Mouse (Mus musculus) central nervous system, embryonic 18 days (tissue): ENCODE results near the gene Zfp629. TPM values are rescaled to one million over a fixed set of nuclear protein-coding genes. Genes with fewer than 3 reads are reported as not detected.

Source experiments
- polyA plus RNA-seq: library from polyadenylated mRNA; depleted of rRNA; stranded (reverse); fragments of >200 nt; gene quantifications from 2 replicates; pipeline ENCODE4 v1.2.3, GENCODE M21; 2012; rRNA removed

The Zfp629 gene
- 28.9 and 29.8 TPM in 2 replicates for polyA plus RNA-seq

DNA sequence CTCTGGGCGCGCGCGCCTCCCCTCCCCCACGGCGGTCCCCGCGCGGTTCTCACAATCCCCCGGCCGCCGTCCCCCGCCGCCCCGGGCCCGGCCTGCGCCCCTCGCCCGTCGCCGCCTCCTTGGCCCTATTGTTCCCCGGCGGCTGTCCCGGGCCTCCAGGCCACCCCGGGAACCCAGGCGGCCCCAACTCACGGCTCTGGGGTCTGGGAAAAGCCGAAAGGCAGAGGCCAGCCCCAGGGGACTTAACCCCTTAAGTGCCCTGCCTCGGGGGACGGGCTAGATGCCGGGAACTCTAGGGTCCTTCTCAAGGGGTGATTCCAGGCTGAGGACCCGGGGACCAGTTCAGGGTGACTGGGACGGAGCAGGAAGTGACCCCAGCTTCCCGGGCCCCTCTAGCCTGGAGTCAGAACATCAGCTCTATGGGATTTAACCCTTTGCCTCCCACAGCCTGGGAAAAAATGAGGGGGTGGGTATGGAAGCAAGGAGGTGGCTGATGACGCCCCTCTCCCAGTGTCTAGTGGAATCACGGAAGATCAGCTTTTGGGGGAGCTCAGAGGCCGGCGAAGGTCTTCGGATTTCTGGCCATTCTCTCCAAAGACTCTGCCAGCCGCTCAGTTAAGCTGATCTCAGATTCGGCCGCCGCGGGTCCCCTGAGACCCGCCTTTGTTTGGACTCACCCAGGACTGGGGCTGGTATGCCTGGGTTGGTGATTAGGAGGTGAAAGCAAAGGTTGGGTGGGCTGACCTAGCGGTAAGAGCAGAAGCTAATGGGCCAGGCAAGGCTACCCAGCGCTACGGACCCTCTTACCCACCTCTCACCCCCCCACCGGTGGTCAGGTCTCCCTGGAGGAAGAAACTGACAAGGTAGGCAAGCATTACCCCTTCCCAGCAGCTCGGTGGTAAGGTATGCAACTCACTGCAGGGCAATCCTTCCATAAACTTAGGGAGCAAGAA is at the start of gene Zfp629:
Gene Zfp629, minus strand, starts transcription at position 907 of the 953 bp plus-strand sequence.

GRCm38 (mm10) chr7:127588011-127588871 is 27.4 kb downstream of the Zfp629 start, which contains the start of the genes Ccdc189 and Rnf40:
Gene Ccdc189, minus strand, starts transcription at chr7:127588595.
Gene Rnf40, plus strand, starts transcription at chr7:127588767.

GRCm38 (mm10) chr7:127572895-127573471 is 42.6 kb downstream of the Zfp629 start, which contains the start of gene Phkg2:
Gene Phkg2, plus strand, starts transcription at chr7:127573340.

GRCm38 (mm10) chr7:127561340-127561858 is 54.2 kb downstream of the Zfp629 start, which contains the start of gene Tmem265:
Gene Tmem265, plus strand, starts transcription at chr7:127561390.

Other genes with a start within 250 kb of the Zfp629 start
- 6.8 and 7.0 TPM in 2 replicates for gene Zfp747, start 239.7 kb downstream of the Zfp629 start, polyA plus RNA-seq
- 3.2 and 3.4 TPM in 2 replicates for gene 9130019O22Rik, start 228.6 kb downstream of the Zfp629 start, polyA plus RNA-seq
- 5.2 and 5.5 TPM in 2 replicates for gene E430018J23Rik, start 222.2 kb downstream of the Zfp629 start, polyA plus RNA-seq
- gene Zfp764, start 209.0 kb downstream of the Zfp629 start, polyA plus RNA-seq, result 3.9 and 4.6 TPM in 2 replicates
- 17.7 and 18.9 TPM in 2 replicates for gene Zfp688, start 193.7 kb downstream of the Zfp629 start, polyA plus RNA-seq
- gene Zfp689, start 166.6 kb downstream of the Zfp629 start, polyA plus RNA-seq, result 9.2 and 10.9 TPM in 2 replicates
- 54.7 and 57.7 TPM in 2 replicates for gene Prr14, start 156.2 kb downstream of the Zfp629 start, polyA plus RNA-seq
- gene Fbrs, start 136.6 kb downstream of the Zfp629 start, polyA plus RNA-seq, result 18.1 and 24.0 TPM in 2 replicates
- gene Srcap, start 103.8 kb downstream of the Zfp629 start, polyA plus RNA-seq, result 15.5 and 19.3 TPM in 2 replicates
- gene Gm42715, start 96.2 kb downstream of the Zfp629 start, polyA plus RNA-seq, result 13.4 and 14.3 TPM in 2 replicates
- gene Tmem265, start 54.4 kb downstream of the Zfp629 start, polyA plus RNA-seq, result 1.3 and 2.7 TPM in 2 replicates
- gene Phkg2, start 42.5 kb downstream of the Zfp629 start, polyA plus RNA-seq, result 111 and 112 TPM in 2 replicates
- gene Ccdc189, start 27.2 kb downstream of the Zfp629 start, polyA plus RNA-seq, result 13.5 TPM in 2 replicates
- 46.9 and 49.5 TPM in 2 replicates for gene Rnf40, start 27.0 kb downstream of the Zfp629 start, polyA plus RNA-seq
- gene Bcl7c, start 93.1 kb upstream of the Zfp629 start, polyA plus RNA-seq, result 55.6 and 57.5 TPM in 2 replicates
- gene Ctf1, start 96.9 kb upstream of the Zfp629 start, polyA plus RNA-seq, result 10.1 and 11.8 TPM in 2 replicates
- gene Ctf2, start 116.4 kb upstream of the Zfp629 start, polyA plus RNA-seq, result not detected in 2 replicates
- 122 and 135 TPM in 2 replicates for gene Fbxl19, start 128.7 kb upstream of the Zfp629 start, polyA plus RNA-seq
- 9.1 and 11.1 TPM in 2 replicates for gene Orai3, start 154.0 kb upstream of the Zfp629 start, polyA plus RNA-seq
- gene Setd1a, start 160.9 kb upstream of the Zfp629 start, polyA plus RNA-seq, result 9.1 and 11.1 TPM in 2 replicates
- 0.20 and 0.35 TPM in 2 replicates for gene Gm49388, start 169.8 kb upstream of the Zfp629 start, polyA plus RNA-seq
- 12.5 and 14.7 TPM in 2 replicates for gene Hsd3b7, start 184.8 kb upstream of the Zfp629 start, polyA plus RNA-seq
- 43.4 and 52.4 TPM in 2 replicates for gene Stx4a, start 208.5 kb upstream of the Zfp629 start, polyA plus RNA-seq
- 104 and 129 TPM in 2 replicates for gene Stx1b, start 208.8 kb upstream of the Zfp629 start, polyA plus RNA-seq